Mouse (Mus musculus): ENCODE measurements around the gene Bysl. TPM values are rescaled to one million over a fixed set of nuclear protein-coding genes. Genes with fewer than 3 reads are reported as not detected.

Gene Bysl
- polyA plus RNA-seq, 1 experiment = 17.0 TPM

GRCm38 (mm10) chr17:47595248-47596161 is 15.8 kb downstream of the Bysl start:
- Histone ChIP-seq H3K4me3 (ENCODE audit: insufficient read depth, low read length) (peak overlapping the region; percentile 87), H3K27ac (ENCODE audit: insufficient read depth, low read length) (no peak overlapping the region), H3K4me1 (ENCODE audit: control insufficient read depth, insufficient read depth, low read length) (0 out of 2 replicates have a peak, but pooled peaks cover 2% of the 10 kb centered on the region)
- TF ChIP-seq CTCF (IDR thresholded peaks at IDR 0.05; ENCODE audit: extremely low read depth, insufficient read depth, low read length) = no peak
- TF ChIP-seq POLR2A (IDR thresholded peaks at IDR 0.05; ENCODE audit: extremely low read depth, insufficient read depth, low read length) = no peak

- Histone ChIP-seq H3K27ac (ENCODE audit: insufficient read depth, low read length) (no peak overlapping the region), H3K4me3 (ENCODE audit: insufficient read depth, low read length) (peak overlapping the region; percentile 87; the same call in 1 of the 2 replicates), H3K4me1 (ENCODE audit: control insufficient read depth, insufficient read depth, low read length) (0 out of 2 replicates have a peak, but pooled peaks cover 2% of the 10 kb centered on the region)
- no peak for TF ChIP-seq CTCF (IDR thresholded peaks at IDR 0.05; ENCODE audit: extremely low read depth, insufficient read depth, low read length)
- TF ChIP-seq POLR2A (IDR thresholded peaks at IDR 0.05; ENCODE audit: extremely low read depth, insufficient read depth, low read length) = no peak
Measured at GRCm38 (mm10) chr17:47594969-47595247, 16.4 kb downstream of the Bysl start.

GRCm38 (mm10) chr17:47594183-47594968 is 16.9 kb downstream of the Bysl start:
- H3K4me3 ChIP-seq (ENCODE audit: insufficient read depth, low read length) = peak overlapping the region; percentile 87
- H3K27ac ChIP-seq (ENCODE audit: insufficient read depth, low read length) = no peak overlapping the region
- 0 out of 2 replicates have a peak, but pooled peaks cover 2% of the 10 kb centered on the region for H3K4me1 ChIP-seq (ENCODE audit: control insufficient read depth, insufficient read depth, low read length)
- TF ChIP-seq POLR2A (IDR thresholded peaks at IDR 0.05; ENCODE audit: extremely low read depth, insufficient read depth, low read length) (no peak), CTCF (IDR thresholded peaks at IDR 0.05; ENCODE audit: extremely low read depth, insufficient read depth, low read length) (no peak)

DNA sequence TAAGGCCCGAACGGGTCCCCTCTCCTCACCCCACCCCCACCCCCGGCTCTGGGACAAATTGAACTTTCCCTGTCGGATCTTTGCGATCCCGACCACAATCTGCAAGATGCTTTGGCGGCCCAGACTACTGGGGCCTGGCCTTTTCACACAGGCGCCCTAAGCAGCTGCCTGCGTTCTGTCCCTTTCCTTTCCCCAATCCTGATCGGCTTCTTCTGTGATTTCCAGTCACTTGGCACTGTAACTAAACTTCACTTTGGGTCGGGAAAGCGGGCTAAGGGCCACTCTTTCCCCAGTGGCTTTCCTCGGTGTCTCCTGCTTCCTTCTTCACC is 17.5 kb downstream of the Bysl start:
- Histone ChIP-seq H3K4me3 (ENCODE audit: insufficient read depth, low read length) (peak overlapping the region; percentile 87), H3K4me1 (ENCODE audit: control insufficient read depth, insufficient read depth, low read length) (0 out of 2 replicates have a peak, but pooled peaks cover 2% of the 10 kb centered on the region), H3K27ac (ENCODE audit: insufficient read depth, low read length) (no peak overlapping the region)
- no peak for TF ChIP-seq POLR2A (IDR thresholded peaks at IDR 0.05; ENCODE audit: extremely low read depth, insufficient read depth, low read length)
- TF ChIP-seq CTCF (IDR thresholded peaks at IDR 0.05; ENCODE audit: extremely low read depth, insufficient read depth, low read length) = no peak

- H3K4me1 ChIP-seq (ENCODE audit: control insufficient read depth, insufficient read depth, low read length) = 0 out of 2 replicates have a peak, but pooled peaks cover 2% of the 10 kb centered on the region
- TF ChIP-seq CTCF (IDR thresholded peaks at IDR 0.05; ENCODE audit: extremely low read depth, insufficient read depth, low read length) (no peak), POLR2A (IDR thresholded peaks at IDR 0.05; ENCODE audit: extremely low read depth, insufficient read depth, low read length) (peak; percentile 16; the same call in 1 of the 2 replicates)
- H3K4me3 ChIP-seq (ENCODE audit: insufficient read depth, low read length) = peak overlapping the region; percentile 87
- H3K27ac ChIP-seq (ENCODE audit: insufficient read depth, low read length) = 0 out of 2 replicates have a peak overlapping the region, but pooled peaks have one; percentile 73
Measured at GRCm38 (mm10) chr17:47593215-47593853, 18.0 kb downstream of the Bysl start.

DNA sequence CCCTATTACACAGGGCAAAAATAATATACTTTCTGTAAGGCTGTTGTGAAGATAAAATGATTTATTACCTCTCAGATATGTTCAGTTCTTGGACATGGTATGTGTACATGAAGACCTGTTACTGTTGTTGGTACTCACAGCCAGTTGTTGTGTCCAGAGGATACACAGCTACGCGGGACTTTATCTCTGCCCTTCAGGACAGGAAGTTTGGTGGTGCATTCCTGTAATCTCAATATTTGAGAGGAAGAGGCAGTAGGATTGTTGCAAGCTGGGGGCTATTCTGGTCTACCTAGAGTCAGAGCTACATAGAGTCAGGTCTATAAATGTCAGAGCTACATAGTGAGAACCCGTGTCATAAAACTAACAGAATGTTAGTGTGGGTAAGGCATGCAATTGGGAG is 20.2 kb downstream of the Bysl start:
- H3K27ac ChIP-seq (ENCODE audit: insufficient read depth, low read length) = no peak overlapping the region
- H3K4me3 ChIP-seq (ENCODE audit: insufficient read depth, low read length) = no peak overlapping the region

DNA sequence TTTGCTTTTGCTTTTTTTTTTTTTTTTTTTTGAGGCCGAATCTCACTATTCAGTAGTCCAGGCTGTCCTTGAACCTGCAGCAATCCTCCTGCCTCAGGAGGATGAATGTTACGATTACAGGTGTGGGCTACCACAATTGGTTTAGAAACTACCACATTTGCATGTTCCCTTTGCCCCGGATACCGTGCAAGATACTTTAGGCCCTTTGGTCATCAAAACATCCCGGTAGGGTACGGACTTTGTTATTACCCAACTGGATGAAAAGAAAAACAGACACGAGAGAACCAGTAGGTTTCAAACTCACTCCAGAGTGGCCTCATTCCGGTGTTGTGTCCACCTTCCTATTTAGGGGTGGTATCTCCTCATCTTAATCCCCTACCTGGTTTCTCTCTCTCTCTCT is 22.8 kb downstream of the Bysl start:
- TF ChIP-seq CTCF (IDR thresholded peaks at IDR 0.05; ENCODE audit: extremely low read depth, insufficient read depth, low read length) (no peak), POLR2A (IDR thresholded peaks at IDR 0.05; ENCODE audit: extremely low read depth, insufficient read depth, low read length) (no peak)

More for the DNA sequence above, 20.2 kb downstream of the Bysl start:
- H3K4me1 ChIP-seq (ENCODE audit: control insufficient read depth, insufficient read depth, low read length) = 0 out of 2 replicates have a peak, but pooled peaks cover 2% of the 10 kb centered on the region
- no peak for TF ChIP-seq CTCF (IDR thresholded peaks at IDR 0.05; ENCODE audit: extremely low read depth, insufficient read depth, low read length)
- TF ChIP-seq POLR2A (IDR thresholded peaks at IDR 0.05; ENCODE audit: extremely low read depth, insufficient read depth, low read length) = no peak

GRCm38 (mm10) chr17:47580962-47581361 is 30.3 kb downstream of the Bysl start:
- TF ChIP-seq POLR2A (IDR thresholded peaks at IDR 0.05; ENCODE audit: extremely low read depth, insufficient read depth, low read length) (no peak), CTCF (IDR thresholded peaks at IDR 0.05; ENCODE audit: extremely low read depth, insufficient read depth, low read length) (no peak)
- no peak overlapping the region for H3K27ac ChIP-seq (ENCODE audit: insufficient read depth, low read length)
- H3K4me1 ChIP-seq (ENCODE audit: control insufficient read depth, insufficient read depth, low read length) = no peaks in the 10 kb centered on the region
- no peak overlapping the region for H3K4me3 ChIP-seq (ENCODE audit: insufficient read depth, low read length)

More for the DNA sequence above, 22.8 kb downstream of the Bysl start:
- H3K4me1 ChIP-seq (ENCODE audit: control insufficient read depth, insufficient read depth, low read length) = no peaks in the 10 kb centered on the region
- no peak overlapping the region for H3K4me3 ChIP-seq (ENCODE audit: insufficient read depth, low read length)
- H3K27ac ChIP-seq (ENCODE audit: insufficient read depth, low read length) = no peak overlapping the region

GRCm38 (mm10) chr17:47578655-47579054 is 32.6 kb downstream of the Bysl start:
- Histone ChIP-seq H3K4me1 (ENCODE audit: control insufficient read depth, insufficient read depth, low read length) (no peaks in the 10 kb centered on the region), H3K27ac (ENCODE audit: insufficient read depth, low read length) (no peak overlapping the region), H3K4me3 (ENCODE audit: insufficient read depth, low read length) (no peak overlapping the region)
- no peak for TF ChIP-seq CTCF (IDR thresholded peaks at IDR 0.05; ENCODE audit: extremely low read depth, insufficient read depth, low read length)
- TF ChIP-seq POLR2A (IDR thresholded peaks at IDR 0.05; ENCODE audit: extremely low read depth, insufficient read depth, low read length) = no peak

All from cortical plate, adult 2 months (tissue).